Mouse (Mus musculus) lung, postnatal 0 days (tissue): Measurements from ENCODE around the gene Ror2. TPM values are rescaled to one million over a fixed set of nuclear protein-coding genes. Genes with fewer than 3 reads are reported as not detected.

Experiments used
- ATAC-seq: fragments of 200-750 bp; cut with Nextera tagmentation; 2 replicates; pipeline ENCODE4 v1.8.0; 2017; ENCODE audit warnings: moderate library complexity
- DNase-seq: peaks from one replicate; pipeline ENCODE4 v3.0.0-alpha.2; 2016; ENCODE audit warnings: low spot score
- H3K27ac ChIP-seq: fragments of 300-500 bp; sonication (generic); 2 replicates; pipeline ENCODE4 v1.5.1; 2014; ENCODE audit warnings: antibody characterized with exemption, mild to moderate bottlenecking, low read length, mixed read lengths
- H3K27me3 ChIP-seq: fragments of 300-500 bp; sonication (generic); replicated peaks from 2 replicates; pipeline ENCODE4 v1.6.1; 2014; ENCODE audit warnings: low read length, mixed read lengths; ENCODE audit not compliant: insufficient read depth
- H3K36me3 ChIP-seq: fragments of 300-500 bp; sonication (generic); 2 replicates; pipeline ENCODE4 v1.6.1; 2014; ENCODE audit warnings: low read length, mixed read lengths; ENCODE audit not compliant: insufficient read depth
- H3K4me1 ChIP-seq: fragments of 300-500 bp; sonication (generic); 2 replicates; pipeline ENCODE4 v1.6.1; 2014; ENCODE audit warnings: antibody characterized with exemption, low read depth, low read length, mixed read lengths; ENCODE audit not compliant: insufficient read depth
- H3K4me2 ChIP-seq: fragments of 300-500 bp; sonication (generic); replicated peaks from 2 replicates; pipeline ENCODE4 v1.6.1; 2014; ENCODE audit warnings: low read depth, mild to moderate bottlenecking, low read length, moderate library complexity, mixed read lengths
- H3K4me3 ChIP-seq: fragments of 300-500 bp; sonication (generic); 2 replicates; pipeline ENCODE4 v1.5.1; 2014; ENCODE audit warnings: low read depth, low read length
- H3K9ac ChIP-seq: fragments of 300-500 bp; sonication (generic); replicated peaks from 2 replicates; pipeline ENCODE4 v1.6.1; 2014; ENCODE audit warnings: low read depth, mild to moderate bottlenecking
- H3K9me3 ChIP-seq: fragments of 300-500 bp; sonication (generic); 2 replicates; pipeline ENCODE4 v1.6.1; 2016; ENCODE audit warnings: low read length, mixed read lengths
- CTCF ChIP-seq: IDR thresholded peaks from 2 replicates; pipeline ENCODE4 v1.5.1; 2016; ENCODE audit warnings: antibody characterized with exemption, mild to moderate bottlenecking
- EP300 ChIP-seq: IDR thresholded peaks from 2 replicates; pipeline ENCODE4 v1.6.1; 2016; ENCODE audit warnings: antibody characterized with exemption, mild to moderate bottlenecking, control low read depth
- WGBS: fragments of 180-500 bp; shearing (Covaris S2); extraction: QIAGEN DNeasy Blood & Tissue Kit; methylation state at CpG from one replicate; pipeline ENCODE4 v1.1.7; 2014; 5-methylcytosine and 5-hydroxymethylcytosine counted together
- polyA plus RNA-seq: library from polyadenylated mRNA; unstranded; fragments of >200 nt; fragmentation: Nextera tagmentation; extraction: Ambion mirVana; gene quantifications from 2 replicates; pipeline ENCODE4 v1.2.1, GENCODE M21; 2015

Ror2 gene
- polyA plus RNA-seq, 1 experiment from 2014 or later, result 5.3 TPM

DNA sequence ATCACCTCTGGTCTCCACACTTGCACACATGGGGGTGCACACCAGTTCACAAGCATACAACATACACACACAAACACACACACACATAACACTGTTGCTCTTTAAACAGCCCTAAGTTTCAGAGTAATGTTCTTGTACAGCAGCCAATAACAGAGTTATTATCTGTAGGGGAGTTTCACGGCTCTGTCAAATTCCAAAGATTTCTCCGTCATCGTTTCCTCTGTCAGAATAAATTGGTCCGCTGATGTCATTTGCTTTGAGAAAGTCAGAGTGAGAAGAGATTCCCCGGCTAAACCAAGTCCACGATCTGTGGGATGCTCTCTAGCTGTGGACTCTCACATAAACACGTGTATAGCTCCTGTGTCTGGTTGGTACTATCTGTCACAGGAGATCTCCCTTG lies 59.5 kb downstream of the Ror2 start:
- Histone ChIP-seq H3K9me3 (peaks cover 7% of the 10 kb centered on the region; the same call in 1 of the 2 replicates), H3K27me3 (no peaks in the 10 kb centered on the region), H3K4me3 (no peak overlapping the region), H3K27ac (no peak overlapping the region), H3K4me1 (no peaks in the 10 kb centered on the region), H3K36me3 (no peaks in the 10 kb centered on the region), H3K4me2 (no peak overlapping the region), H3K9ac (no peak overlapping the region)
- ATAC-seq (peak; percentile 63), DNase-seq (peak; percentile 85)
- TF ChIP-seq EP300, result no peak
- TF ChIP-seq CTCF, result no peak
- 41% methylated on average over 7 of the region's 7 CpGs for WGBS

DNA sequence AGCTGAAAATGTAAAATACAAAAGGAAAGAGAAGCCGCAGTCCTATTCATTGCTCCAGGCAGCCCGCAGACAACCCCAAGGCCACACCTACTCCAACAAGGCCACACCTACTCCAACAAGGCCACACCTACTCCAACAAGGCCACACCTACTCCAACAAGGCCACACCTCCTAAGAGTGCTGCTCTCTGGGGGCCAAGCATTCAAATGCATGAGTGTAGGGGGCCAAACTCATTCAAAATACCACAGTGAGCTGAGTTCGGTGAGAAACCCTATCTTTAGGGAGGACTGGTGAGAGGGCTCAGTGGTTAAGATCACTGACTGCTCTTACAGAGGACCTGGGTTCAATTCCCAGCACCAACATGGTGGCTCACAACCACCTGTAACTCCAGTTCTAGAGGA lies 60.0 kb downstream of the Ror2 start:
- Histone ChIP-seq H3K27ac (no peak overlapping the region), H3K4me1 (no peaks in the 10 kb centered on the region), H3K9me3 (peaks cover 7% of the 10 kb centered on the region; the same call in 1 of the 2 replicates), H3K36me3 (no peaks in the 10 kb centered on the region), H3K4me3 (no peak overlapping the region), H3K9ac (no peak overlapping the region), H3K27me3 (no peaks in the 10 kb centered on the region), H3K4me2 (no peak overlapping the region)
- DNase-seq (no peak), ATAC-seq (no peak)
- no peak for TF ChIP-seq CTCF
- no peak for TF ChIP-seq EP300
- 96% methylated on average over 3 of the region's 3 CpGs for WGBS

DNA sequence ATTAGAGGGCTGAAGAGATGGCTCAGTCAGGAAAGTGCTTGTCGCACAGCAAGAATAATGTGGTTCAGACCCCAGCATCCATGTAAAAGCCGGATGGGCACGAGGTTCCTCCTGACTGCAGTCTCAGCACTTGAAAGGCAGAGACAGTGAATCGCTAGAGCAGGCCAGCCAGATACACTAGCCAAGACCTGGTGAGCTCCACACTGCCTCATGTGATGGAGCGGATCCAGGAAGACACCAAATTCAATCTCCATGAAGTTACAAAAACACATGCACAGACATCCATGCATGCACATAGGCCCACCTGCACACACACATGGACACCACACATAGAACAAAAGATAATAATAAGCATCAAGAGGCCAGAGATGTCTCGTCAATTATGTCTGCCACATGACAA lies 64.7 kb downstream of the Ror2 start:
- H3K36me3 ChIP-seq, result no peaks in the 10 kb centered on the region
- 85% methylated on average over 6 of the region's 6 CpGs for WGBS
- H3K4me3 ChIP-seq, result no peak overlapping the region
- peaks cover 7% of the 10 kb centered on the region; the same call in 1 of the 2 replicates for H3K9me3 ChIP-seq
- ATAC-seq (no peak), DNase-seq (no peak)
- TF ChIP-seq EP300 (no peak), CTCF (no peak)
- no peaks in the 10 kb centered on the region for H3K4me1 ChIP-seq
- no peak overlapping the region for H3K4me2 ChIP-seq
- H3K27ac ChIP-seq, result no peak overlapping the region
- no peaks in the 10 kb centered on the region for H3K27me3 ChIP-seq
- H3K9ac ChIP-seq, result no peak overlapping the region

DNA sequence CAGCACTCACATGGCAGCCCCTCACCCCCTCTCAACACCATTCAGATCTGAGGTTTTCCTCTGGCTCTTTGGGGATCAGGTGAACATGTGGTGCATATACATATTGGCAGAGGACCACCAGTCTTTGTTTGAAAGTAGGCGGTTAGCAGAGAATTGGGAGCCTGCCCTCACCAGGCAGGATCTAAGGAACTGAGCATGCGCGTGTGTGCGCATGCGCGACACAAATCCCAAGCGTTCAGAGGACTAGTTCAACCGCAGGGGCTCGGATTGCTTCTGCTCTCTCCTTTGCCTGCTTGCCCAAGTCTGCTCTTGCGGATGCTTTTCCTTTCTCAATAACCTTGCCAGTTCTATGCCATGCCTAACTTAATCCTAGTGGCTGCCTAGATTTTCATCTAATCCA lies 66.0 kb downstream of the Ror2 start:
- no peak for ATAC-seq
- no peaks in the 10 kb centered on the region for H3K4me1 ChIP-seq
- no peak overlapping the region for H3K27ac ChIP-seq
- 88% methylated on average over 10 of the region's 10 CpGs for WGBS
- no peak overlapping the region for H3K9ac ChIP-seq
- DNase-seq, result no peak
- no peak overlapping the region for H3K4me2 ChIP-seq
- no peak overlapping the region for H3K4me3 ChIP-seq
- peaks cover 7% of the 10 kb centered on the region; the same call in 1 of the 2 replicates for H3K9me3 ChIP-seq
- no peaks in the 10 kb centered on the region for H3K27me3 ChIP-seq
- no peak for TF ChIP-seq EP300
- no peak for TF ChIP-seq CTCF
- H3K36me3 ChIP-seq, result no peaks in the 10 kb centered on the region

DNA sequence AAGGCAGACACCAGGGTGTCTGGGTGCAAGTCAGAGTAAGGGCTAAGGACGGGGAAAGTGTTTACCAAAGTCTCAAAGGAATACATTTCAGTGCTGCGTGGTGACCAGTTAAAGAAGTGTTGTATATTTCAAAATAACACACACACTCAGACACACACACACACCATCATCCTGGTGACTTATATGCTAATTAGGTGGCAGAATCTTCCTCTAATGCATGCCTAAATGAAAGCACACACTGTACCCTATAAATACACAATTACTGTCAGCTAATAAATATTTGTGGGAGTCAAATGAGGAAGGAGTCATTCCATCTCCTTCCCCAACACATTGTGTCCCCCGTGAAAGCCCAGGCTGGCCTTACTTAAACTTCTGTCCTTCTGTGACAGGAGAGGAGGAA lies 66.5 kb downstream of the Ror2 start:
- no peak overlapping the region for H3K4me2 ChIP-seq
- H3K27me3 ChIP-seq, result no peaks in the 10 kb centered on the region
- no peak for TF ChIP-seq CTCF
- TF ChIP-seq EP300, result peak; percentile 54
- H3K4me1 ChIP-seq, result no peaks in the 10 kb centered on the region
- H3K27ac ChIP-seq, result no peak overlapping the region
- no peak overlapping the region for H3K9ac ChIP-seq
- H3K36me3 ChIP-seq, result no peaks in the 10 kb centered on the region
- ATAC-seq (peak; percentile 37), DNase-seq (peak; percentile 51)
- 0 out of 2 replicates have a peak, but pooled peaks cover 2% of the 10 kb centered on the region for H3K9me3 ChIP-seq
- 57% methylated on average over 3 of the region's 3 CpGs for WGBS
- H3K4me3 ChIP-seq, result no peak overlapping the region

DNA sequence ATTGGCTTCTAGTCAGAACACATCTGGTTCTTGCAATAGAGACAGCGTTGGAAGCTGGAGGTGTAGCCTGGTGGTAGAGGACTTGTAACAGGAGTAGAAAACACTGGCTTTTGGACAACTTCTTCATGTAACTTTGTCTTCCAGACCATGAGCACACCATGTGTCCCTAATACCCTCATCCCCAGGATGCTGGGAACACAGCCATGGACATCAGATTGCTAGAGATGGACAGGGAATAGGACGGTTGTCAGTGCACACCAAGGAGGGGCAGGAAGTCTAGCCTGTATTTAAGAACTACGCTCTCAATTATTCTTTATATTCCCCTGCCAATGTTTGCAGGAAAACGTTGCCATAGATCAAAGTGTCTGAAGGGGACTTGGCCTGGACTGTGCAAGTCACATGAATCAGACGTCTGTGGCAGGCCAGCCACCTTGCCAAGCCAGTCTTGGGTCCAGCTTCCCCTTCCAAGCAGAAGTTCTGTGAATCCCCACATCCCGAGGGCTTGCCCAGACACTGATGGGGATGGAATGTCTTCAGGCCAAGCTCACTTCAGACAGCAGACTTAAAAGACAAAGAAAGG lies 68.4 kb downstream of the Ror2 start:
- Histone ChIP-seq H3K4me3 (no peak overlapping the region), H3K27ac (no peak overlapping the region), H3K36me3 (no peaks in the 10 kb centered on the region), H3K27me3 (no peaks in the 10 kb centered on the region), H3K9me3 (no peaks in the 10 kb centered on the region), H3K4me2 (no peak overlapping the region), H3K9ac (no peak overlapping the region), H3K4me1 (no peaks in the 10 kb centered on the region)
- 18% methylated on average over 6 of the region's 6 CpGs for WGBS
- DNase-seq, result peak; percentile 69
- ATAC-seq, result peak; percentile 65
- TF ChIP-seq EP300, result peak; percentile 30; the same call in 1 of the 2 replicates
- no peak for TF ChIP-seq CTCF
